ENCODE assay signal across 9 mouse cellular contexts in genomic region chr10:117146421-117146820, GRCm38 (mm10). TPM values are rescaled to one million over a fixed set of nuclear protein-coding genes. Genes with fewer than 3 reads are reported as not detected.
A peak's percentile ranks its signal among the peaks of the same experiment; 100 is the strongest.
DNase-seq lines count a peak whose midpoint lies in the region; ATAC-seq and TF ChIP-seq lines count a peak whose summit lies in the region.
"Had no signal": no experiment of that assay in that cellular context is flagged by ENCODE, and none has a peak within 500 bp of the region (broad histone marks: within the 10 kb centered on the region; RNA-seq: fewer than 3 reads in every experiment).

No protein-coding gene starts in this region.

- 9% methylated on average over 9 of the region's 9 CpGs for WGBS in heart, embryonic 13.5 days
- 16% methylated on average over 9 of the region's 9 CpGs for WGBS in heart, embryonic 16.5 days
- WGBS in liver, embryonic 16.5 days (ENCODE audit: insufficient replicate concordance), result 33% methylated on average over 9 of the region's 9 CpGs

- peak overlapping the region; percentile 90 for H3K4me3 ChIP-seq in heart, embryonic 13.5 days
- peak overlapping the region; percentile 12 for H3K4me3 ChIP-seq in C2C12 (ENCODE audit: insufficient read depth, poor library complexity, severe bottlenecking)
- peak overlapping the region; percentile 37 for H3K4me3 ChIP-seq in heart, embryonic 16.5 days (ENCODE audit: low read length)
- H3K4me3 ChIP-seq in liver, embryonic 16.5 days (ENCODE audit: low read depth, low read length), result peak overlapping the region; percentile 98

- no peaks in the 10 kb centered on the region for H3K36me3 ChIP-seq in heart, embryonic 13.5 days
- H3K36me3 ChIP-seq in C2C12 (ENCODE audit: control insufficient read depth, insufficient read depth), result no peaks in the 10 kb centered on the region
- H3K36me3 ChIP-seq in heart, embryonic 16.5 days (ENCODE audit: control insufficient read depth, insufficient read depth), result no peaks in the 10 kb centered on the region
- H3K36me3 ChIP-seq in liver, embryonic 16.5 days (ENCODE audit: control insufficient read depth, insufficient read depth), result no peaks in the 10 kb centered on the region

- H3K27ac ChIP-seq in heart, embryonic 13.5 days (replicated peaks), result peak overlapping the region; percentile 79
- peak overlapping the region; percentile 40 for H3K27ac ChIP-seq in heart, embryonic 16.5 days (ENCODE audit: low read length)
- H3K27ac ChIP-seq in liver, embryonic 16.5 days (ENCODE audit: low read length), result peak overlapping the region; percentile 83

- no peaks in the 10 kb centered on the region for H3K27me3 ChIP-seq in heart, embryonic 13.5 days (replicated peaks)
- H3K27me3 ChIP-seq in C2C12 (ENCODE audit: control insufficient read depth, insufficient read depth, insufficient read length), result no peaks in the 10 kb centered on the region
- H3K27me3 ChIP-seq in heart, embryonic 16.5 days (ENCODE audit: control insufficient read depth, insufficient read depth, low read length), result no peaks in the 10 kb centered on the region
- H3K27me3 ChIP-seq in liver, embryonic 16.5 days (ENCODE audit: control insufficient read depth, insufficient read depth, low read depth, low read length), result no peaks in the 10 kb centered on the region

- TF ChIP-seq CTCF in C2C12 (IDR thresholded peaks at IDR 0.05; ENCODE audit: control insufficient read depth, insufficient read depth, insufficient read length), result no peak

- H3K9me3 ChIP-seq in heart, embryonic 13.5 days, result no peaks in the 10 kb centered on the region
- no peaks in the 10 kb centered on the region for H3K9me3 ChIP-seq in heart, embryonic 16.5 days (replicated peaks; ENCODE audit: control insufficient read depth, low read length)
- H3K9me3 ChIP-seq in liver, embryonic 16.5 days (replicated peaks; ENCODE audit: control insufficient read depth, low read length), result no peaks in the 10 kb centered on the region

- DNase-seq in heart, postnatal 25 days (ENCODE audit: low spot score), result no peak
- no peak for DNase-seq in layer of hippocampus, adult 8-10 months (ENCODE audit: low spot score in 2 of 2)
- no peak for DNase-seq in embryo, embryonic 10 days (ENCODE audit: low spot score)
- DNase-seq: right cerebral cortex, postnatal 4 days had no signal

- peak overlapping the region; percentile 83 for H3K4me2 ChIP-seq in heart, embryonic 13.5 days
- peak overlapping the region; percentile 65 for H3K4me2 ChIP-seq in heart, embryonic 16.5 days (ENCODE audit: low read depth, low read length)
- peak overlapping the region; percentile 76 for H3K4me2 ChIP-seq in liver, embryonic 16.5 days (ENCODE audit: low read depth, low read length)

- peak overlapping the region; percentile 80 for H3K9ac ChIP-seq in heart, embryonic 13.5 days
- peak overlapping the region; percentile 32 for H3K9ac ChIP-seq in heart, embryonic 16.5 days (ENCODE audit: low read length)
- peak overlapping the region; percentile 51 for H3K9ac ChIP-seq in liver, embryonic 16.5 days (ENCODE audit: low read depth, low read length)

- H3K79me3 ChIP-seq in C2C12 (ENCODE audit: low read depth), result peaks cover 65% of the 10 kb centered on the region

- intact Hi-C loops in heart, postnatal 25 days (cut with DNase I), result loop anchor here (5.0 kb wide), 2 partner anchors 39 to 194 kb away; partner anchors contain the start of gene Rab3ip

- peaks cover 73% of the 10 kb centered on the region for H3K4me1 ChIP-seq in heart, embryonic 13.5 days
- peaks cover 45% of the 10 kb centered on the region for H3K4me1 ChIP-seq in heart, embryonic 16.5 days (ENCODE audit: control insufficient read depth, insufficient read depth, low read length)
- H3K4me1 ChIP-seq in liver, embryonic 16.5 days (ENCODE audit: control insufficient read depth, low read depth, low read length), result peaks cover 53% of the 10 kb centered on the region

- ATAC-seq in heart, embryonic 13.5 days (ENCODE audit: extremely low read depth, insufficient number of reproducible peaks, low FRiP score, low TSS enrichment), result no peak
- no peak for ATAC-seq in heart, embryonic 16.5 days (replicated peaks; ENCODE audit: extremely low read depth, insufficient read depth, low FRiP score)
- no peak for ATAC-seq in liver, embryonic 16.5 days (ENCODE audit: low read depth)
- no peak for ATAC-seq in megakaryocyte progenitor cell, adult 5-6 weeks (replicated peaks; ENCODE audit: poor library complexity)

- no peak overlapping the region for H3ac ChIP-seq in C2C12 (ENCODE audit: control insufficient read depth, insufficient read length, low read depth)

- peaks cover 78% of the 10 kb centered on the region for H3K79me2 ChIP-seq in C2C12 (ENCODE audit: control insufficient read depth, insufficient read depth)

TF ChIP-seq in C2C12, 6 proteins besides CTCF, POLR2A, EP300 and RAD21:
- TF ChIP-seq USF1 (IDR thresholded peaks at IDR 0.05; ENCODE audit: low read depth) (no peak), MYOG (IDR thresholded peaks at IDR 0.05; ENCODE audit: control insufficient read depth, extremely low read depth, insufficient read length) (no peak), FOSL1 (IDR thresholded peaks at IDR 0.05; ENCODE audit: insufficient read depth, low read length, poor library complexity, severe bottlenecking) (no peak), CEBPB (IDR thresholded peaks at IDR 0.05; ENCODE audit: low read depth) (no peak), MAX (IDR thresholded peaks at IDR 0.05) (no peak), MYOD1 (IDR thresholded peaks at IDR 0.05; ENCODE audit: control insufficient read depth, insufficient read length, low read depth) (no peak)

RNA-seq across cellular contexts. Expression of gene Frs2, which starts 1.9 kb away (rescaled TPM):
- 14.7 and 16.2 TPM in 2 replicates for polyA plus RNA-seq in heart, embryonic 13.5 days (2015; fragmentation: Nextera tagmentation; extraction: Ambion mirVana)
- 10 to 100 TPM; 16.3 to 17.1 TPM for total RNA-seq in heart, postnatal 25 days (2021)
- 11.0 TPM for polyA plus RNA-seq in C2C12 (2012; fragmentation: generic; extraction: Trizol)
- polyA plus RNA-seq in heart, embryonic 16.5 days (2015; fragmentation: Nextera tagmentation; extraction: Ambion mirVana), result 16.1 and 17.5 TPM in 2 replicates
- 7.4 and 9.0 TPM in 2 replicates for polyA plus RNA-seq in liver, embryonic 16.5 days (2015; fragmentation: Nextera tagmentation; extraction: Ambion mirVana)
- total RNA-seq in megakaryocyte progenitor cell, adult 5-6 weeks (2015), result 33.5 and 37.9 TPM in 2 replicates
- total RNA-seq in megakaryocyte progenitor cell, adult 5-6 weeks (2017), result 14.4 and 15.1 TPM in 2 replicates
- 10 to 100 TPM; 35.8 to 44.1 (median 40.8) TPM for total RNA-seq in layer of hippocampus, adult 8-10 months (2022)

Comparison
In these comparisons a context has a peak if more than half of its experiments do, and no peak if none do; other contexts are left out.
1. H3K4me3 ChIP-seq: peak in every context shown above with its lines; median percentile 98 in liver, embryonic 16.5 days; 90 in heart, embryonic 13.5 days; 37 in heart, embryonic 16.5 days; 12 in C2C12.